Mouse (Mus musculus) neural tube, embryonic 15.5 days (tissue): ENCODE results near the gene Prkca. TPM values are rescaled to one million over a fixed set of nuclear protein-coding genes. Genes with fewer than 3 reads are reported as not detected.

Source experiments
- ATAC-seq: fragments of 200-750 bp; cut with Nextera tagmentation; 2 replicates; pipeline ENCODE4 v1.8.0; 2017; ENCODE audit warnings: mild to moderate bottlenecking, moderate TSS enrichment, moderate library complexity; ENCODE audit not compliant: low FRiP score
- H3K27ac ChIP-seq: fragments of 300-500 bp; sonication (generic); replicated peaks from 2 replicates; pipeline ENCODE4 v1.5.1; 2015; ENCODE audit warnings: mild to moderate bottlenecking, inconsistent platforms
- H3K27me3 ChIP-seq: fragments of 300-500 bp; sonication (generic); replicated peaks from 2 replicates; pipeline ENCODE4 v1.6.1; 2015; ENCODE audit warnings: inconsistent platforms
- H3K36me3 ChIP-seq: fragments of 300-500 bp; sonication (generic); 2 replicates; pipeline ENCODE4 v1.6.1; 2015; ENCODE audit warnings: inconsistent platforms
- H3K4me1 ChIP-seq: fragments of 300-500 bp; sonication (generic); 2 replicates; pipeline ENCODE4 v1.6.1; 2015; ENCODE audit warnings: inconsistent platforms
- H3K4me2 ChIP-seq: fragments of 300-500 bp; sonication (generic); 2 replicates; pipeline ENCODE4 v1.6.1; 2015; ENCODE audit warnings: inconsistent platforms, mild to moderate bottlenecking, moderate library complexity
- H3K4me3 ChIP-seq: fragments of 300-500 bp; sonication (generic); replicated peaks from 2 replicates; pipeline ENCODE4 v1.5.1; 2015; ENCODE audit warnings: mild to moderate bottlenecking, inconsistent platforms
- H3K9ac ChIP-seq: fragments of 300-500 bp; sonication (generic); replicated peaks from 2 replicates; pipeline ENCODE4 v1.6.1; 2015; ENCODE audit warnings: mild to moderate bottlenecking, inconsistent platforms
- H3K9me3 ChIP-seq: fragments of 300-500 bp; sonication (generic); replicated peaks from 2 replicates; pipeline ENCODE4 v1.6.1; 2016; ENCODE audit warnings: inconsistent platforms
- WGBS: fragments of 180-500 bp; shearing (Covaris S2); methylation state at CpG from one replicate; pipeline ENCODE4 v1.1.7; 2015; ENCODE audit warnings: mixed read lengths; 5-methylcytosine and 5-hydroxymethylcytosine counted together
- polyA plus RNA-seq: library from polyadenylated mRNA; unstranded; fragments of >200 nt; fragmentation: Nextera tagmentation; extraction: Ambion mirVana; gene quantifications from 2 replicates; pipeline ENCODE4 v1.2.1, GENCODE M21; 2015

Prkca gene
- polyA plus RNA-seq, 1 experiment from 2014 or later = 9.1 TPM

DNA sequence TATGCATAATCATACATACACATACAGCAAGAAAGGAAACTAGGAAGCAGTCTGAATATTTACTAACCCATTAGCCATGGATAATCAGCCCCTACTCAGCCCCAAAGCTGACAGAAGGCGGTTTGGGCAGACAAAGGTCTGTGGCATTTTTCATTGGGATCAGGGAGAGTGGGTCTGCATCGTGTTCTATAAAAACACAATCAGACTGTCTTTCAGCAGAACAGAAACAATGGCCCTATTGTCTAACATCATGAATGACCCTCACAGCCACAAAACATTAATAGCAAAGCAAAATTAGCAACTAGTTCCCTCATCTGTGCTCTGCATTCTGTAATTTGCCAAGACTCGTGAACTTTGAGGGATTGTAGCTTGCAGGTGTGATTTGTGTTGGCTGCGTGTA lies 181.6 kb downstream of the Prkca start:
- no peaks in the 10 kb centered on the region for H3K36me3 ChIP-seq
- 20% methylated on average over 4 of the region's 4 CpGs for WGBS
- no peak overlapping the region; the same call in 1 of the 2 replicates for H3K27ac ChIP-seq
- ATAC-seq = no peak
- H3K4me1 ChIP-seq = peaks cover 16% of the 10 kb centered on the region; the same call in 1 of the 2 replicates
- H3K4me2 ChIP-seq = no peak overlapping the region
- no peak overlapping the region for H3K9ac ChIP-seq
- no peaks in the 10 kb centered on the region for H3K27me3 ChIP-seq
- no peak overlapping the region for H3K4me3 ChIP-seq
- H3K9me3 ChIP-seq = no peaks in the 10 kb centered on the region

DNA sequence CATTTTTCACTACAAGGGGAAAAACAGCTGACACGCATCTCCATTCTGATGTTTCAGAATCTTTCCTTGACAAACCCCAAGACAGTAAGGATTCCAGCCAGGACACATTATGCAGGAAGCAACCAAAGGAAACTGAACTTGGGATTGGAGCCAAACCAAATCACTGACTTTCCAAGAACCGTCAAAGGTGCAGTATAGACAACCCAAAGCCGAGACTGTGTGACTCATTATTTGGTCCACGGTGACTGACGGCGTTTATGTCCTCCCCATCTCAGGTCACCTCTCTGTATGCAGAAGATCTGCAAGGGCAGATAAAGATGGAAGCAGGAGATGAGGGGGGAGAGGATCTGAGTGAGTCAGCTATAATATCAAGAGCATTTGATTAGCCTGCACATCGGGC lies 183.7 kb downstream of the Prkca start:
- Histone ChIP-seq H3K9ac (no peak overlapping the region), H3K9me3 (no peaks in the 10 kb centered on the region), H3K4me3 (no peak overlapping the region), H3K4me2 (no peak overlapping the region), H3K27me3 (no peaks in the 10 kb centered on the region), H3K27ac (no peak overlapping the region), H3K4me1 (0 out of 2 replicates have a peak, but pooled peaks cover 5% of the 10 kb centered on the region), H3K36me3 (no peaks in the 10 kb centered on the region)
- no peak for ATAC-seq
- WGBS = 91% methylated on average over 7 of the region's 7 CpGs

DNA sequence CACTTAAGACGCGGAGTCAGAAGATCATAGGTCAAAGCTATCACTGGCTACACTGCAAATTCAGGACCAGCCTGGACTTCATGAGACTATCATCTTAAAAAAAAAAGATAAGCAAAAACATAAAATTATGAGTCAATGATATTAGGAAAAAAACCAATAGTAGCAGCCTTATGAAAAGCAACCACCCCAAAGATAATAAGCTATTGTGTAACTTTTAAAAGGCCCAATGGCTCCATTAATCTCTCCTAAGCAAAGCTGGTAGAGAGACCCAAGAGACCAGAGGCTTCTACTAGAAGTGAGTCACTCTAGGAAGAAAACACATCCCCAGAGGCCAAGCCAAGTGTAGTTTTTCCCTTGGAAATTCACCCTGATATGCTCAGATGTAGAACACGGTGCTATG lies 185.7 kb downstream of the Prkca start:
- H3K27ac ChIP-seq = no peak overlapping the region
- 0 out of 2 replicates have a peak, but pooled peaks cover 5% of the 10 kb centered on the region for H3K4me1 ChIP-seq
- no peak for ATAC-seq
- H3K9ac ChIP-seq = no peak overlapping the region
- no peaks in the 10 kb centered on the region for H3K27me3 ChIP-seq
- H3K4me3 ChIP-seq = no peak overlapping the region
- no peak overlapping the region for H3K4me2 ChIP-seq
- H3K9me3 ChIP-seq = no peaks in the 10 kb centered on the region
- 98% methylated on average over 3 of the region's 3 CpGs for WGBS
- H3K36me3 ChIP-seq = no peaks in the 10 kb centered on the region

DNA sequence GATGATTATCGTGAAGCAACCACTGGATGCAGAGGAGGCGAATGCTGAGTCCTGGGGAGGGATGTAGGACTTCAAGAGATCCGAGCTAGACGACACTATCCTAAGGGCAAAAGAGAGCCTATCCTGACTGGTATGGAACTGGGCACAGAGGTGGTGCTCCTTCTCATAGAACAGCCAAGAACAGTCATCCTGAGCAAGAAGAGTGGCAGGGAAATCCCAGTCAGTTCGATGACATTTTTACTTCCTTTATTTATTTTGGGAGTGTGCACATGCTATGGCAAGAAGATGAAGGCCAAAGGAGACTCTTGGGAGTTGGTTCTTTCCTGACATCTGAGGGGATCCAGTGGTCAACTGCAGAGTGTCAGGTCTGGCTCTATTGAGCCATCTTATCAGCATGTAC lies 186.7 kb downstream of the Prkca start:
- no peak for ATAC-seq

DNA sequence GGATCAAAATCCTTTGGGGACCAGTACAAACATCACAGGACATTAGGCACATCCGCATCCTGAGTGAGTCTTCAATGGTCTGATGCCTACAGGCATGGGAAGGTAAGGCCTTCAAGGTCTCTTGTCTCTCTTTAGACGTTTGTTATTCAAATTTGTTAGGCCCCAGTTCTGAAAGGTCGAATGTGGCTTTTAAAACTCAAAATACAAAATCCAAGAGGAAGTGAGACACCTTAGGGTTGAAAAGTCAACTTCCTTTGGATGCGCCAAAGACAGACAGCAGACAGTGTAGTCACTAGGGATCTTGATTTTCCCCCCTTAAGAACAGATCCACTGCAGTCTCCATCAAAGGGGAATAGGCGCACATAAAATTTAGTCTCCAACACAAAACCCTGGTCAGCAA lies 187.6 kb downstream of the Prkca start:
- Histone ChIP-seq H3K4me3 (no peak overlapping the region), H3K27me3 (no peaks in the 10 kb centered on the region), H3K9ac (no peak overlapping the region), H3K4me2 (no peak overlapping the region), H3K9me3 (no peaks in the 10 kb centered on the region), H3K36me3 (no peaks in the 10 kb centered on the region), H3K4me1 (peaks cover 19% of the 10 kb centered on the region), H3K27ac (no peak overlapping the region)
- 68% methylated on average over 5 of the region's 5 CpGs for WGBS
- no peak for ATAC-seq

More for the DNA sequence above, 186.7 kb downstream of the Prkca start:
- Histone ChIP-seq H3K4me2 (no peak overlapping the region), H3K27me3 (no peaks in the 10 kb centered on the region), H3K9me3 (no peaks in the 10 kb centered on the region), H3K36me3 (no peaks in the 10 kb centered on the region), H3K4me1 (peaks cover 10% of the 10 kb centered on the region; the same call in 1 of the 2 replicates), H3K4me3 (no peak overlapping the region), H3K9ac (no peak overlapping the region), H3K27ac (no peak overlapping the region)
- 78% methylated on average over 5 of the region's 5 CpGs for WGBS

DNA sequence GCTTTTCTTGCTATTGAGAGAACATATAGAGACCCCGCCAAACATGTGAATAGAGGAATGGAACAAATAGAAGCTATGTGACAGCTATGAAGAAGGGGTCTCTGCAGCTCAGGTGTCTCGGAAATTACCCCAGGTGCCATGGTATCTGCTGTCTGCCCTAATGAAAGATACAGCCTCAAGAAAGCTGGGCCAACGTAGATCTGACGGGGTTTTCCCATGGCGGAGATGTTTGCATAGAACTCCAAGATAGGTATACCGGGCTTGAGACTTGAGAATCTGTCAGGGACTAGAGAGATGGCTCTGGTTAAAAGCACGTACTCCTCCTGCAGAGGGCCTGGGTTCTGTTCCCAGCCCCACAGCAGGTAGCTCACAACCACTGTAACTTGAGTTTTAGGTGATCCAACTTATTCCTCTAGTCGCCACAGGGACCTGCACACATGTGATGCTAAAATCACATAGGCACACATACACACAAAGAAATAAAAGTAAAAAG lies 188.6 kb downstream of the Prkca start:
- H3K4me1 ChIP-seq = peaks cover 27% of the 10 kb centered on the region
- no peak overlapping the region for H3K4me3 ChIP-seq
- no peak for ATAC-seq
- no peaks in the 10 kb centered on the region for H3K27me3 ChIP-seq
- H3K27ac ChIP-seq = no peak overlapping the region
- no peaks in the 10 kb centered on the region for H3K36me3 ChIP-seq
- H3K9ac ChIP-seq = no peak overlapping the region
- no peak overlapping the region for H3K4me2 ChIP-seq
- WGBS = 96% methylated on average over 8 of the region's 8 CpGs
- no peaks in the 10 kb centered on the region for H3K9me3 ChIP-seq

DNA sequence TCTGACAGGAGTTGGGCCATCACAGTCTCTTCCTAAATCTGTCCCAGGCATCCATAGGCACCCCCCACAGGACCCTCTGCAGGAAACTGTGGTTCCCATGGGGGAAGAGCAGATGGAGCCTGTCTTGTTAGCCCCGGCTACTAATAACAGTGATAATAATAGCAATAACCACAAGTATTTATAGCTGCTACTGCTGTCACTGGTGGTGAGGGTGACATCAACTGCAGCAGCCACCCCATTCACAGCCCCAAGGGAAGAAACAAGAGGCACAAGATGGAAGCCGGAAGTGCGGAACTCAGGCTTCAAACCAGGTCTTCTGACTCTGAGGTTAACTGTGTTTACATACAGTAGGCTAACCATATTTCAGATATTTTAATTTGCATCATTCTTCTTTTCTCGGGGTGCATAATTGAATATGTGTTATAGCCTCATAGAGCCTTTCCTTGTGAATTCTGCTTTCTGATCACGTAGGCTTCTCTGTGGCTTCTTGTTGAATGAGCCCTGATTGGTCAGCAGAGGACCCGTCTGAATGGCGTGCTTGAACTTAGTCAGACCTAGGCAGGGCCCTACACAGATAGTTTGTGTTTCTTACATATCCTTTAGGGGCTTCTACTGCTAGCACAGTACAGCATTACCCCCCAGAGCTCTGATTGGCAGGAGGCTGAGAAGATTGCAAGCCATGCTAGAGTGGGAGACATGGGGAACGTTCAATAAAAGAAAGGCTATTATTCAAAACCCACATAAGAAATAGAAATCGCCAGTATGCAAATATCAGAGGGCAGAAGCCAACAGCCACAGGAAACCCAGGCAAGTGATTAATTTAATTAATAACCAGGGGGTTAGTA lies 189.5 kb downstream of the Prkca start:
- WGBS = 73% methylated on average over 9 of the region's 9 CpGs
- Histone ChIP-seq H3K9me3 (no peaks in the 10 kb centered on the region), H3K4me3 (no peak overlapping the region), H3K9ac (no peak overlapping the region), H3K27ac (no peak overlapping the region), H3K36me3 (no peaks in the 10 kb centered on the region), H3K4me2 (no peak overlapping the region), H3K27me3 (no peaks in the 10 kb centered on the region), H3K4me1 (peaks cover 31% of the 10 kb centered on the region)
- ATAC-seq = no peak

DNA sequence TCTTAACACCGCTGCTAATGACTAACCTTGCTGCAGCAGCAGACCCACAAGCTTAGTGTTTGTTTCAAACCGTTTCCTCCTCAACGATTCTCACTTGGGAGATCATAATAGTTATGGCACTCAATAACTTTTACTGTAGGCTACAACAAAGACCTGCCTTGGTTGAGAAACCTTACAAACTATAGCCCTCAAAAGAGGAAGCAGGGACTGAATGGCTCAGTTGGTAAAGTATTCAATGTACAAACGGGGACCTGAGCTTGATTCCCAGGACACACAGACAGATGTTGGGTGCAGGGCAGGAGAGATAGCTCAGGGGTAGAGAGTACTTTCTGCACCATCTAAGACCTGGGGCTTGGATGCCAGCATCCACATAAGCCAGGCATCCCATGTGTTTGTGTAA lies 191.1 kb downstream of the Prkca start:
- WGBS = 31% methylated on average over 4 of the region's 4 CpGs
- H3K4me1 ChIP-seq = peaks cover 43% of the 10 kb centered on the region
- no peaks in the 10 kb centered on the region for H3K27me3 ChIP-seq
- no peak for ATAC-seq
- H3K9me3 ChIP-seq = no peaks in the 10 kb centered on the region
- no peak overlapping the region for H3K27ac ChIP-seq
- H3K9ac ChIP-seq = no peak overlapping the region
- no peak overlapping the region for H3K4me3 ChIP-seq
- no peaks in the 10 kb centered on the region for H3K36me3 ChIP-seq
- H3K4me2 ChIP-seq = no peak overlapping the region

DNA sequence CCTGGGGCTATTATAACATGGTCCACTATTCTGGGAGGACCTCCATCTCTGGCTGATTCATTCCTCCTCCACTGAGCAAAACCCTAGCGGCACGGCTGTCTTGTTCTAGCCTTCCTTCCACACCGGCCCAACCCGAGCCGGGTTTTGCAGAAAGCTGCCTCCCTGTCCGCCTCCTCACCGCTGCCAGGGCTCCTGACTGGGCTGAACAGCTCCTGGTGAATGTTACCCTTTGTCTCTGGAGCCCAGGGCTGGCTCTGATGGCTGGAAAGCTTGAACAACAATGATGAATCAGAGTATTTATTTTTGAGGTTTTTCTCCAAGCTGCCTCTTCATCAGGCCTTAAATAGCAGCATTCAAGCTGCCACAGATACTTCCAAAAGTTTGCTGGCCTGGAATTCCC lies 193.3 kb downstream of the Prkca start:
- no peaks in the 10 kb centered on the region for H3K9me3 ChIP-seq
- H3K27me3 ChIP-seq = no peaks in the 10 kb centered on the region
- no peak overlapping the region for H3K4me3 ChIP-seq
- 0 out of 2 replicates have a peak, but pooled peaks have one; percentile 26 for ATAC-seq
- H3K4me1 ChIP-seq = peaks cover 52% of the 10 kb centered on the region
- no peak overlapping the region for H3K4me2 ChIP-seq
- H3K36me3 ChIP-seq = no peaks in the 10 kb centered on the region
- H3K9ac ChIP-seq = no peak overlapping the region
- WGBS = 43% methylated on average over 7 of the region's 7 CpGs
- H3K27ac ChIP-seq = peak overlapping the region; percentile 51; the same call in 1 of the 2 replicates

DNA sequence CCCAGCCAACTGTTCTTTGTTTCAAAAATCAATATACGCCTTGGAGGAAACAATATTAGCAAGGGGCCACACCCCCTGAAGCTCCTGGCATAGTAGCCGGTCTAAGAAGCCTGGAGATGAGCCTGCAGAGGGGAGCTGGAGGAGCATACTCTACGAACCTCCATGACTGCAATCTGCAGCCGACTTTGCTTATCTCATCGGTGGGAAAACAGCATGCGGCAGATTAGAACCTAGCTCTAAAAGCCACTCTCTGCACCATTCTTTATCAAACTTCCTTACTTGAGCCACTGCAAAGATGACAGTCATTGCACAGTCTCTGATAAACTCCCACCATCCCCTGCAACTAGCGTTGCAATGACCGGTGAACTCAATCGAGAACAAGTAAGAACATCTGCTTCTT lies 194.5 kb downstream of the Prkca start:
- 68% methylated on average over 9 of the region's 9 CpGs for WGBS
- no peak for ATAC-seq
- Histone ChIP-seq H3K9me3 (no peaks in the 10 kb centered on the region), H3K4me3 (no peak overlapping the region), H3K27ac (peak overlapping the region; percentile 45), H3K4me1 (peaks cover 56% of the 10 kb centered on the region), H3K9ac (no peak overlapping the region), H3K4me2 (no peak overlapping the region), H3K36me3 (no peaks in the 10 kb centered on the region), H3K27me3 (no peaks in the 10 kb centered on the region)

DNA sequence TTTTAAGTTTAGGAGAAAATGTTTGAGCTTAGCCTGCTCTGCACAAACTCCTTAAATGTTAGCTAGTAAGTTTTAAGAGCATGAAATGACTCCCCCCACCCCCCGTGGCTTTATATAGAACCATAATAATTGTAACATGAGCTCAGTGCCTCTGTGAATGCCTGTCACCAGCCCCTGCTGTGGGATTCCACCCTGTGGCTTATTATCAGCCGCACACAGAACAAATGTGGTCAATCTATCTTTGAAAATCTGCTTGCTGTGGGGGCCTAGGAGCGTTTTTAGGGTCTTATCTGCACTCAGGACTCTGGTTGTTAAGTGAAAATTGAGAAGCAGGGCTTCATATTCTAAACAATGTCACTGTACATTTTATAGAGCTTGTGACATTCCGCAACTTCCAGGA lies 195.2 kb downstream of the Prkca start:
- 25% methylated on average over 4 of the region's 4 CpGs for WGBS
- no peaks in the 10 kb centered on the region for H3K27me3 ChIP-seq
- H3K9me3 ChIP-seq = no peaks in the 10 kb centered on the region
- H3K4me1 ChIP-seq = peaks cover 56% of the 10 kb centered on the region
- H3K27ac ChIP-seq = peak overlapping the region; percentile 45
- H3K4me3 ChIP-seq = no peak overlapping the region
- ATAC-seq = no peak
- H3K4me2 ChIP-seq = no peak overlapping the region
- H3K9ac ChIP-seq = no peak overlapping the region
- H3K36me3 ChIP-seq = no peaks in the 10 kb centered on the region
